Mouse (Mus musculus) forebrain, embryonic 15.5 days (tissue): ENCODE measurements around the gene Slc7a3. TPM values are rescaled to one million over a fixed set of nuclear protein-coding genes. Genes with fewer than 3 reads are reported as not detected.
"Not testable (repeated sequence)": the region's sequence is repeated elsewhere in the genome, so short reads cannot be mapped to it uniquely, and the experiment has no call there.

Source experiments
- ATAC-seq: fragments of 200-750 bp; cut with Nextera tagmentation; replicated peaks from 2 replicates; pipeline ENCODE4 v1.8.0; 2017; ENCODE audit warnings: mild to moderate bottlenecking, moderate TSS enrichment, moderate library complexity
- H3K27ac ChIP-seq: fragments of 300-500 bp; sonication (generic); replicated peaks from 2 replicates; pipeline ENCODE4 v1.5.1; 2015; ENCODE audit warnings: mild to moderate bottlenecking, inconsistent platforms
- H3K27me3 ChIP-seq: fragments of 300-500 bp; sonication (generic); 2 replicates; pipeline ENCODE4 v1.6.1; 2015; ENCODE audit warnings: inconsistent platforms
- H3K36me3 ChIP-seq: fragments of 300-500 bp; sonication (generic); 2 replicates; pipeline ENCODE4 v1.6.1; 2015; ENCODE audit warnings: mild to moderate bottlenecking, inconsistent platforms
- H3K4me1 ChIP-seq: fragments of 300-500 bp; sonication (generic); 2 replicates; pipeline ENCODE4 v1.6.1; 2015; ENCODE audit warnings: inconsistent platforms
- H3K4me2 ChIP-seq: fragments of 300-500 bp; sonication (generic); replicated peaks from 2 replicates; pipeline ENCODE4 v1.6.1; 2015; ENCODE audit warnings: mild to moderate bottlenecking, inconsistent platforms
- H3K4me3 ChIP-seq: fragments of 300-500 bp; sonication (generic); 2 replicates; pipeline ENCODE4 v1.5.1; 2015; ENCODE audit warnings: mild to moderate bottlenecking, inconsistent platforms
- H3K9ac ChIP-seq: fragments of 300-500 bp; sonication (generic); replicated peaks from 2 replicates; pipeline ENCODE4 v1.6.1; 2015; ENCODE audit warnings: mild to moderate bottlenecking, inconsistent platforms
- H3K9me3 ChIP-seq: fragments of 300-500 bp; sonication (generic); 2 replicates; pipeline ENCODE4 v1.6.1; 2016; ENCODE audit warnings: inconsistent platforms
- WGBS: fragments of 180-500 bp; shearing (Covaris S2); methylation state at CpG from one replicate; pipeline ENCODE4 v1.1.7; 2015; ENCODE audit warnings: mixed read lengths; 5-methylcytosine and 5-hydroxymethylcytosine counted together
- polyA plus RNA-seq: library from polyadenylated mRNA; unstranded; fragments of >200 nt; fragmentation: Nextera tagmentation; extraction: Ambion mirVana; gene quantifications from 2 replicates; pipeline ENCODE4 v1.2.1, GENCODE M21; 2015

The Slc7a3 gene
- polyA plus RNA-seq, result 1.5 and 2.2 TPM in 2 replicates

- no peak within 1 kb of the TSS for H3K27ac ChIP-seq
- WGBS, result 50% methylated on average over 11 of the region's 11 CpGs
- 0 out of 2 replicates have a peak, but pooled peaks cover 3% of the 10 kb centered on the region for H3K27me3 ChIP-seq
- peak within 1 kb of the TSS; percentile 30 for H3K4me3 ChIP-seq
- H3K36me3 ChIP-seq, result no peaks in the 10 kb centered on the region
- ATAC-seq, result no peak
- no peak within 1 kb of the TSS for H3K9ac ChIP-seq
- H3K9me3 ChIP-seq, result no peaks in the 10 kb centered on the region
- no peaks in the 10 kb centered on the region for H3K4me1 ChIP-seq
- H3K4me2 ChIP-seq, result peak within 1 kb of the TSS; percentile 48
These were observed at the start of gene Slc7a3 for GRCm38 (mm10) chrX:101085920-101086319. Gene Slc7a3, minus strand, starts transcription at chrX:101086020.

DNA sequence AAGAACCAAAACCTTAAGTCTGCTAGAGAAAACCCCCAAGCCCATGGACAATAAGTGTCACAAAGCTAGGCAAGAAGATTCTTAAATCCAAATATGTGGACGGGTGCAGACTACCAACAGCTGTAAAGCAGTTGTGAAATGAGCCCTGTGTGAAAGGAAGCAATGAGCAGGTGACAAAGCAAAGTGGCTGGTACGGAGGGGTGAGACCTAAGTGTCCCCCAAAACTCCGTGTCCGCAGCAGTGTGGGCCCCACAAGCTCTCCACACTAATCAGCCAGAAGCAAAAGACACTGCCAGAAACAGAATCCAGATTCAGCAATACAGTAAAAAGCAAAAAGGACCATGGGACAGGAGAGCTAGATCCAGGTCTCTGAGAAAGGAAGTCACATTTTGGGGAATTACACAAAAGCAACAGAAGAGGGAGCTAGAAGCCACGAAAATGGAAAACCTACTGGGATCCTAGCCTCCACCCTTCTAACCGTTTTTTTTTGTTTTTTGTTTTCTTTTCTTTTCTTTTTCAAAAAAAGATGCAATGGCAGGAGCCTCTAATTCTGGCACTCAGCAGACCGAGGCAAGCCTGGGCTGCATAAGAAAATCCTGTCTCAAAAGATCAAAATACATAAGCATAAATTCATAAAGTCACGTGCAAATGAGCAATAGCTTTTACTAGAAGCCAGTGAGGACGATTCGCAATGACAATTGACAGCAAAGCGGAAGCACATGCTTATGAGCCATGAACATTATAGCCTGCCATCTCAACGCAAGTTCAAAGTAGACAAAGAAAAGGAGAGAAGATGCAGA lies 46.4 kb upstream of the Slc7a3 start:
- peak overlapping the region; percentile 35; the same call in 1 of the 2 replicates for H3K27ac ChIP-seq
- no peaks in the 10 kb centered on the region for H3K4me1 ChIP-seq
- ATAC-seq, result peak; percentile 72
- H3K36me3 ChIP-seq, result no peaks in the 10 kb centered on the region
- no peaks in the 10 kb centered on the region for H3K27me3 ChIP-seq
- 36% methylated on average over 12 of the region's 12 CpGs for WGBS
- H3K4me3 ChIP-seq, result peak overlapping the region; percentile 17; the same call in 1 of the 2 replicates
- H3K4me2 ChIP-seq, result peak overlapping the region; percentile 26; the same call in 1 of the 2 replicates
- no peaks in the 10 kb centered on the region for H3K9me3 ChIP-seq
- no peak overlapping the region for H3K9ac ChIP-seq

- H3K36me3 ChIP-seq, result no peaks in the 10 kb centered on the region
- H3K9me3 ChIP-seq, result no peaks in the 10 kb centered on the region
- 25% methylated on average over 7 of the region's 7 CpGs for WGBS
- no peaks in the 10 kb centered on the region for H3K4me1 ChIP-seq
- H3K4me2 ChIP-seq, result no peak overlapping the region
- H3K4me3 ChIP-seq, result no peak overlapping the region
- no peaks in the 10 kb centered on the region for H3K27me3 ChIP-seq
- 0 out of 2 replicates have a peak, but pooled peaks have one; percentile 51 for ATAC-seq
- no peak overlapping the region for H3K27ac ChIP-seq
- no peak overlapping the region for H3K9ac ChIP-seq
These were observed 45.2 kb upstream of the Slc7a3 start for GRCm38 (mm10) chrX:101131001-101131400.

DNA sequence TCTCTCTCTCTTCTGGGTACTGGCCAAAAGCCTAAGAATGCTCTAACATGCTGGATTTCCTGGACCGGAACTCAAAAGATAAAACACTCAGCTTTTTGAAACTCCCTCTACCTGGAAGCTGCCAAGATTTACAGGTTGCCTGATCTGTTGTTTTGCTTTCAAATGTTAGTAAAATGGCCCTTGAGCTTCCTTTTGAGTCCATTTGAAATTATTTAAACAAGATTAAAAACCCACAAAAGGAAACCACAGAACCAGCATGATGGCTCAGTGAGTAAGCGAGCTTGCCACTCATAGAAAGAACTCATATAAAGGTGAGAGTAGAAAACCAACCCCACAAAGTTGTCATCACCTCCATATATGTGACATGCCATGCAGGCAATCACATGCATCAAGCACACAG lies 42.7 kb upstream of the Slc7a3 start:
- WGBS, result 91% methylated on average over 2 of the region's 2 CpGs
- H3K4me1 ChIP-seq, result no peaks in the 10 kb centered on the region
- no peak overlapping the region for H3K4me3 ChIP-seq
- no peak for ATAC-seq
- H3K9me3 ChIP-seq, result no peaks in the 10 kb centered on the region
- H3K9ac ChIP-seq, result no peak overlapping the region
- no peaks in the 10 kb centered on the region for H3K36me3 ChIP-seq
- H3K27me3 ChIP-seq, result no peaks in the 10 kb centered on the region
- H3K27ac ChIP-seq, result no peak overlapping the region
- no peak overlapping the region for H3K4me2 ChIP-seq

DNA sequence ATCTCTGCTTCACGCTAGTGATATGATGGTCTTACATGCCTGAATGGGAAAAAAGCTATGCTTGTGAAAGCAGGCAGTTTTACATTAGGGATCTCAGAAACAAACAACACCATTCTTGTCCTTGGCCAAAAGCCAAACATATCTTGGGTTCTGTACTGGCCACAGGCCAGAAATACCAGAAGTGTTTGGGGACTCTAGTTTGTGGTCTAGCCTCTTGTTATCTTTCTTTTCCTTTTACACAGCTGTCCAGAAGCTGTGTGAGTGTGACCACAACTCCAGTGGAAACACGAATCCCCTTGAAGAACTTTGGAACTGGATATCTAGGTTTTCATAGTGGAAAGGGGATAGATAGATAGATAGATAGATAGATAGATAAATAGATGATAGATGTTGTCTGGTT lies 41.2 kb upstream of the Slc7a3 start:
- WGBS, result 50% methylated on average over 2 of the region's 2 CpGs
- Histone ChIP-seq H3K4me1 (no peaks in the 10 kb centered on the region), H3K27ac (no peak overlapping the region), H3K4me2 (no peak overlapping the region), H3K9me3 (no peaks in the 10 kb centered on the region), H3K27me3 (no peaks in the 10 kb centered on the region), H3K9ac (no peak overlapping the region), H3K36me3 (no peaks in the 10 kb centered on the region), H3K4me3 (no peak overlapping the region)
- no peak for ATAC-seq

GRCm38 (mm10) chrX:101126474-101126955 lies 40.7 kb upstream of the Slc7a3 start:
- H3K9me3 ChIP-seq, result no peaks in the 10 kb centered on the region
- H3K27me3 ChIP-seq, result no peaks in the 10 kb centered on the region
- H3K4me2 ChIP-seq, result no peak overlapping the region
- no peak overlapping the region for H3K9ac ChIP-seq
- ATAC-seq, result no peak
- H3K27ac ChIP-seq, result no peak overlapping the region
- 76% methylated on average over 7 of the region's 7 CpGs for WGBS
- H3K36me3 ChIP-seq, result no peaks in the 10 kb centered on the region
- H3K4me1 ChIP-seq, result no peaks in the 10 kb centered on the region
- H3K4me3 ChIP-seq, result no peak overlapping the region

- H3K9me3 ChIP-seq, result no peaks in the 10 kb centered on the region
- H3K27me3 ChIP-seq, result no peaks in the 10 kb centered on the region
- no peak overlapping the region for H3K27ac ChIP-seq
- 54% methylated on average over 1 of the region's 1 CpGs for WGBS
- ATAC-seq, result no peak
- H3K4me2 ChIP-seq, result no peak overlapping the region
- H3K36me3 ChIP-seq, result no peaks in the 10 kb centered on the region
- H3K9ac ChIP-seq, result no peak overlapping the region
- no peak overlapping the region for H3K4me3 ChIP-seq
- H3K4me1 ChIP-seq, result no peaks in the 10 kb centered on the region
These were observed 34.7 kb upstream of the Slc7a3 start for GRCm38 (mm10) chrX:101120546-101120945.

GRCm38 (mm10) chrX:101085211-101085610 lies 609 bp downstream of the Slc7a3 start:
- Histone ChIP-seq H3K4me2 (peak overlapping the region; percentile 48), H3K4me3 (peak overlapping the region; percentile 30)
- H3K9me3 ChIP-seq, H3K36me3 ChIP-seq, H3K27me3 ChIP-seq, H3K27ac ChIP-seq, H3K4me1 ChIP-seq, H3K9ac ChIP-seq: not testable (repeated sequence)
- ATAC-seq, result 0 out of 2 replicates have a peak, but pooled peaks have one; percentile 43
- WGBS, result 28% methylated on average over 9 of the region's 9 CpGs

DNA sequence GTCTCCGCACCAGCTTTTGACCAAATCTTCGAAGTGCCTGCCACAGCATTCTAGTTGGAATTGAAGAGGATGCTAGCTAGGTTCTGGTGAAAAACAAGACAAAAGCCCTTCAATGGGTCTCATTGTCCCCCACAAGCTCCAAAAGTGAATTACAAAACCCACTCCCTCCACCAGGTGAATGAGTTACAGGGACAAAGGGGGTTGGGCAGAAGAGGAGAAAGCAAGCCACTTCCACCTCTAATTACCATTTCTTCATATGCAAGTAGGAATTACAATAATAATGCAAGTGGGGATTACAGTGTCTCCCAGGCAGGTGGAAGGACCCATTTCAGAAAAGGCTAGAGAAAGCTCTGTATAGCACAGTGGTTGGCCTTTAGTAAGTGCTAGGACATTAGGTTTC lies 1.6 kb downstream of the Slc7a3 start:
- 47% methylated on average over 2 of the region's 2 CpGs for WGBS
- H3K36me3 ChIP-seq, result no peaks in the 10 kb centered on the region
- H3K27me3 ChIP-seq, result 0 out of 2 replicates have a peak, but pooled peaks cover 3% of the 10 kb centered on the region
- H3K4me1 ChIP-seq, result no peaks in the 10 kb centered on the region
- no peak overlapping the region for H3K27ac ChIP-seq
- 0 out of 2 replicates have a peak overlapping the region, but pooled peaks have one; percentile 30 for H3K4me3 ChIP-seq
- ATAC-seq, result no peak
- no peak overlapping the region for H3K4me2 ChIP-seq
- no peaks in the 10 kb centered on the region for H3K9me3 ChIP-seq
- no peak overlapping the region for H3K9ac ChIP-seq

- no peak overlapping the region for H3K4me3 ChIP-seq
- no peak overlapping the region for H3K9ac ChIP-seq
- no peak; the same call in 1 of the 2 replicates for ATAC-seq
These were observed 20.6 kb downstream of the Slc7a3 start for GRCm38 (mm10) chrX:101065245-101065644.

DNA sequence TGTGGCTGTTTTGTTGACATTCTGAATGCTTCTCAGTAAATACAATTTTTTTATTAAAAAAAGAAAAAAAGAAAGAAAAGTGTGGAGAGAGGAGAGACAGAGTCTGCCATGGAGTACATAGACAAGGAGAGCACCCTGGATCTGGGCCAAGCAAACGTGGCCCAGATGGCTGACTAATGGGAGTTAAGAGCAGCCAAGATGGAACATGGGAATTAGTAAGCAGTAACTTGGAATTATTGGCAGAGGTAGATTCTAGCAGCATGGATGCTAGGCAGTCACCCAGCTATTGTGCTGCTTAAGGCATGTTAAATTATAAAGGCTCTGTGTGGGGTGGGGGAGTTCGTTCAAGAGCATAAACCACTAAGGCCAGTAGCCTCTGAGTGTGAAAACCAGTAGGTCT lies 22.3 kb downstream of the Slc7a3 start:
- ATAC-seq, result peak; percentile 78
- WGBS, result 46% methylated on average over 2 of the region's 2 CpGs
- Histone ChIP-seq H3K9ac (no peak overlapping the region), H3K27me3 (no peaks in the 10 kb centered on the region), H3K27ac (no peak overlapping the region), H3K9me3 (no peaks in the 10 kb centered on the region), H3K4me3 (no peak overlapping the region), H3K4me2 (no peak overlapping the region), H3K36me3 (no peaks in the 10 kb centered on the region), H3K4me1 (no peaks in the 10 kb centered on the region)

More at GRCm38 (mm10) chrX:101065245-101065644, 20.6 kb downstream of the Slc7a3 start:
- no peak overlapping the region for H3K4me2 ChIP-seq
- no peaks in the 10 kb centered on the region for H3K27me3 ChIP-seq
- WGBS, result 69% methylated on average over 1 of the region's 1 CpGs
- H3K36me3 ChIP-seq, result no peaks in the 10 kb centered on the region
- H3K4me1 ChIP-seq, result no peaks in the 10 kb centered on the region
- H3K27ac ChIP-seq, result no peak overlapping the region
- no peaks in the 10 kb centered on the region for H3K9me3 ChIP-seq

GRCm38 (mm10) chrX:101059541-101059940 lies 26.3 kb downstream of the Slc7a3 start, which contains the start of gene Tex11:
Gene Tex11, minus strand, starts transcription at chrX:101059667.
- H3K4me2 ChIP-seq, result no peak within 1 kb of the TSS
- no peak within 1 kb of the TSS for H3K9ac ChIP-seq
- H3K9me3 ChIP-seq, result no peaks in the 10 kb centered on the region
- 94% methylated on average over 31 of the region's 31 CpGs for WGBS
- no peaks in the 10 kb centered on the region for H3K36me3 ChIP-seq
- no peak within 1 kb of the TSS for H3K4me3 ChIP-seq
- H3K27ac ChIP-seq, result no peak within 1 kb of the TSS
- no peaks in the 10 kb centered on the region for H3K27me3 ChIP-seq
- ATAC-seq, result no peak
- H3K4me1 ChIP-seq, result no peaks in the 10 kb centered on the region
